Mouse (Mus musculus): ENCODE data around the gene Lzic.

The Lzic gene

DNA sequence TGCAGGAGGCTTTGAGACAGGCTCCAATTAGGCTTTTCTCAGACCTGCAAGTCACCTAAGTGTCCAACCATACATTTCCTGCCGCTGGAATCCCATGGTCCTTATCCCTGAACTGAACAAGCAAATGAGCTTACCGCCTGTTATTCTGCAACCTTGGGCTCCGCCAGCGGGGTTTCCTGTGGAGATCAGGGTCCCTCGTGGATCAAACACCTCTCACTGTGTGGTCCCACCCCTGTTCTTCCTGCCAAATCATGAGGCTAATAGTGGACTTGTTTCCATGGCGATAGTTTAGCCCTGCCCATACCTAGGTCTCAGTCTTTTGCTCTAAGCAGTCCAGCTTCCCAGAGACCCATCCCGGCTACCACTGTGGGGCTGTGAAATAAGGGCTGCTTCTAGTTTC lies 41.3 kb downstream of the Lzic start:
- DNase-seq (ENCODE audit: low read depth, low spot score), result no peak

GRCm38 (mm10) chr4:149527621-149528354 lies 42.8 kb downstream of the Lzic start:
- no peak for DNase-seq (ENCODE audit: low read depth, low spot score)

DNA sequence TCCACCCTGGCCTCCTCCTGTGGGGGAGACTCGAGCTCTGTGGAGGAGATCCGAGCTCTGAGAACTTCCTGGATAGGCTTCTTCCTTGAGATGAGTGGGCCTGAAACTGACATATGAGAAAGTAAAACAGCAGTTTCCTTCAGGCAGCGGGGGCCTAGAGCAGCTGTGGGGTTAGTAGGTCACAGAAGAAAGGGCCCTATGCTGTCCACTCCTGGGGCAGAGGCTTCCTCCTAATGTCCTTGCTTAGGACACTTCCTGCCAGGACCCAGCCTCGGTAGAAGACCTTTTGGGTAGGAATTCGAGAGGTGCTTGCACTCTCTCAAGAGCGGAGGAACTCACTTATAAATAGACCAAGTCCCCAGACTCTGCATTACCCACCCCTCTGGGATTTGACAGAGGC lies 44.7 kb downstream of the Lzic start:
- no peak for DNase-seq (ENCODE audit: low read depth, low spot score)

- no peak for DNase-seq (ENCODE audit: low read depth, low spot score)
Measured at GRCm38 (mm10) chr4:149539441-149539840, 54.4 kb downstream of the Lzic start.

DNA sequence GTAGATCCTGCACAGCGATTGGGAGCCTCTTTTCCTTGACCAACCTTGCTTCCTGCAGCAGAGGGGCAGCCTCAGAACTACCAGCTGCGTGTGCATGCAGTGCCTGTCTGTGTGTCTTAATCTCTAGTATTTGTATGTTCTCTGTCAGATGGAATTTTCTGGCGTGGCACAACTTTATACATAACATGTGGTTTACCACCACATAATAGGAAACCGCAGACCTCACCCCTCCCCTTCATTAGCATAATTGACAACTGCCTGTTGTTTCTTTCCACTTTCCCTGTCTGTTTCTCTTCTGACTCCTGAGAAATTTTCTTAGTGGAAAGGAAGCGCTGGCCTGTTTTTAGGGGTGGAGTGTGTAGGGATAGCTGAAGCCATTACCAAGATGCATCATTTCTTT lies 56.9 kb downstream of the Lzic start:
- no peak for DNase-seq (ENCODE audit: low read depth, low spot score)

GRCm38 (mm10) chr4:149542431-149542830 lies 57.4 kb downstream of the Lzic start:
- no peak for DNase-seq (ENCODE audit: low read depth, low spot score)

- no peak for DNase-seq (ENCODE audit: low read depth, low spot score)
Measured at GRCm38 (mm10) chr4:149542927-149543553, 58.0 kb downstream of the Lzic start.

DNA sequence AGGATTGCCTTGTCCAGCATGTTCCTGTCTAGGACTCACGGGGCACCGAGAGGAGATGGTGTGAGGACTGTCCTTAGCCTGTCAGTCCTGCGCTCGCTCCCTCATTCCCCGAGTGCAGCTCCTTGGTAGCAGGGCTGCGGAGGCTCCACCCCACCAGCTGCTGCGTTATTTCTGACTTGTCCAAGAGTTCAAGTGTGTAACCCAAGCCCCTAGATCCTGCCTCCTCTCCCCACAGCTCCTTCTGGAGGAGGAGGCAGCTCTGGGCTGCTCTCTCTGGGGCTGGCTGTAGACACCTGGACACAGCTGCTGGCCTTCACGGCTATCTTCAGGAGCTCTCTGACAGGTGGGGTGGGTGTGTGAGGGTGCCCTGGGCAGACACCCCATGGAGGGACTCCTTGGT lies 59.9 kb downstream of the Lzic start:
- no peak for DNase-seq (ENCODE audit: low read depth, low spot score)

Measured in WW6 (cell line).